Mouse (Mus musculus) heart, postnatal 4 days (tissue): ENCODE data around the gene Gipr. TPM values are rescaled to one million over a fixed set of nuclear protein-coding genes. Genes with fewer than 3 reads are reported as not detected.
"Not testable (repeated sequence)": the region's sequence is repeated elsewhere in the genome, so short reads cannot be mapped to it uniquely, and the experiment has no call there.

Experiments used
- DNase-seq: peaks from one replicate; pipeline ENCODE4 v3.0.0; 2021
- total RNA-seq, 2 experiments: library from RNA; stranded (reverse); gene quantifications; 2 replicates each; pipeline ENCODE4 v1.2.3; 2021

Gene Gipr
- total RNA-seq, 2 experiments from 2014 or later, result 1.3 TPM

DNA sequence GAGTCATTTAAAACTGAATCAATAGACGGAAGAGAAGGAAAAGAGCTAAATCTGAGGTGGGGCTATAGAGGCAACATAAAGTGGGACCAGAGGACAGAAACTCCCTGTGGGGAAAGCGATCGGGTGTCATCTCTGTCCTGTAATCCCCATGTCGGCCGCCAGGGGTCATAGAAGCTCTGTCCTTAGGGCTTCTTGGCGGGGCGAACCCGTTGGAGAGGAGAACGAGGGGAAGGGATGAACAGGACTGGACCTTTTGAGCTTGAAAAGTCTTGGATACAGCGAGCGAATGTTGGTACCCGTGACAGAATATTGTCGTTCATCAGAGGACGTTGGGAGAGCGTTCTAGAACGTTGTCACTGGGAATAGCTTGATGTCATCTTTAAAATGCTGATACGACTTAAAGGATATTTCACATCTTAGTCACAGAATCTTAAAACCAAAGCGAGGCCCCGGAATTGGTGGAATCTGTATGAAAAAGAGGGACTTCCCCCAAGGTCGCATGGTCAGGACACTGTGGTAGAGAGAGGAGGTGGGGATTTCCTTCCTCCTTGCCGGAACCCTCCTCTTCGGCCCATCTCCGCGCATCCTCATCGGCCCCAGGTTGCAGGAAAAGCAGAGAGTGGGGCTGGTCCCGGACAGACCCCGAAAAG is 12.6 kb upstream of the Gipr start:
- peak; percentile 82 for DNase-seq

DNA sequence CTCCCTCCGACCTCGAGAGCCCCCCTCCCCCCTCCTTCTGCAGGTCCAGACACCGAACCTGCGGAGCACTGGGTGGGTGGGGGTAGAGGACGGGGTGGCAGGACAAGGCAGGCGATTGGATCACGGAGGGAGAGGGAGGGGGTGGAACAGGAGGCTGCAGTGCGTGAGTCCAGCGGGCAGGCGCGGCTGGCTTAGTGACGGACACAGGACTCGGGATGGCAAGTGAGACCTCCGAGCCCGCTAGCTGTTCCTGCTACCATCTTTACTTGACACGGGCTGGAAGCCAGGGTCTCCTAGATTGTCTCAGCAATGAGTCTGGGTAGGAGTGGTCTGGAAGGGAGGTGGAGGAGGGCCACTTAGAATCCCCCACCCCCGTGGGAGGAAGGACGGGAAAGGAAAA is 12.1 kb upstream of the Gipr start:
- no peak for DNase-seq

DNA sequence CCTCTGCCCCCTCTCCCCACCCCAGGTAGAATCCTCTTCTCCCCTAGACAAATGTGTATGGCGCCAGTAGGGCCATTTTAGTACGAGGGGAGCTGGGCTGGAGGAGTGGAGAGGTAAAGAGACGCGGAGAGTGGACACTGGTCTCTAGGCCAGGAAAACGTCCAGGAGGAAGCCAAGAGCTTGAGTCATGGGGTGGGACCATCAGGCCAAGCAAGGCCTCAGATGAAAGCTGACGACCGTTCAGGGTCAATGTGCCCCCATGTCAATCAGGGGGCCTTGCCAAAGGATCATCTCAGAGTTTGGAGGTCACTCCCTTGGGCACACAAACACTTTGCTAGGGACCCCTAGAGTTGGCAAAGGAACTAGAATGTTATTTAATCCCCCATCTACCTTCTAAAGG is 11.3 kb upstream of the Gipr start:
- no peak for DNase-seq

DNA sequence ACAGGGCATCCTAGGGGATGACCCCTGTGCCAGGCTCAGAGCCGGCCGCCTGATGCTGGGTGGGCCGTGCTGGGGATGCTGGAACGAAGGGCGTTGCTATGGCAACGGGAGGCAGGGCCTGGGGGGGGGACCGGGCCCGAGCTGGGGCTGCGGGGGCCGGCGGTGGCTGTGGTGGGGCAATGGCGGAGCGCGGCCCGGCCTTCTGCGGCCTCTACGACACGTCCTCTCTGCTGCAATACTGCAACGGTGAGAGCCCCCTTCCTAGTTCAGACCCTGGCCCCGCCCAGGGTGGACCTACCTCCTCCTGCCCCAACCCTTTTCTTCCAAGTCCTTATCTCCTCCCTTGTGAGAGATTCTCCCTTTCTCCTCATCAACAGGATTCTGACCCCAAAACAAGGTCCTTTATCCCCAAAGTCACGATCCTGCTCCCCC is 10.6 kb upstream of the Gipr start:
- no peak for DNase-seq

DNA sequence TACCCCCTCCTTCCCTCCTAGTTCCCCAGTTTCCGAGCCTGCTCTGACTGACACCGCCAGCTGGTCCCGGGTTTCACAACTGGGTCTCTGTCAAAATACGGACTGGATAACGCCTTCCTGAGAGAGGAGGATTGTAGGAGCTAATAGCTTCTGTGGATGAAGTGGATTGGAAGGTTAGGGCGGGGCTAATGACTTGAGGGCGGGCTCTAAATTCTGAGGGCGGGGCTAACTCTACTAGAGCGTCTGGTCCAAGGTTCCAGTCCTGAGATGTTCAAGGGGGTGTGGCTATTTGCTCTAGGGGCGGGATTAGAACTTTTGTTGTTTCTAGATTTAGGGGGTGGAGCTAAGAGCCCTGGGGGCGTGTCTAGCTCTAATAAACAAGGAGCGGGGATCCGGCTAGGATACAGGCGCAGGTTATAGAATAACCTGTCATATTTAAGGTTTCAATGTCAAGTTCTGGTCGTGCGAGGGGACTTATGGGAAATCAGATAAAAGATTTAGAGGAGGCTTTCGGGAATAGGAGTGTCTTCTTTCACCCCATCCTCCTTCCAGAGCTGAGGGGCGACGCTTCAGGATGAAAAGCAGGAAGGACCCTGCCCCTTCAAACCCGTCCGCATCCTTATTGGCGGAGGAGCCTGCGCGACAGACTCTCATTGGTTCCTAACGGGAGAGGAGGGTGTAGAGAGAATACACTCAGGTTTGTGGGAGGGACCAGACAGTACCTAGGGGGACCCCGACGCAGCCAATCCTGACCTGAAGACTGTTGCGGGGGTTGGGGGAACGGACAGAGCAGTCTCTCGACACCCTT is 10.0 kb upstream of the Gipr start, which contains the start of gene Eml2:
Gene Eml2, plus strand, starts transcription at position 714 of the 808 bp plus-strand sequence.
- no peak for DNase-seq

DNA sequence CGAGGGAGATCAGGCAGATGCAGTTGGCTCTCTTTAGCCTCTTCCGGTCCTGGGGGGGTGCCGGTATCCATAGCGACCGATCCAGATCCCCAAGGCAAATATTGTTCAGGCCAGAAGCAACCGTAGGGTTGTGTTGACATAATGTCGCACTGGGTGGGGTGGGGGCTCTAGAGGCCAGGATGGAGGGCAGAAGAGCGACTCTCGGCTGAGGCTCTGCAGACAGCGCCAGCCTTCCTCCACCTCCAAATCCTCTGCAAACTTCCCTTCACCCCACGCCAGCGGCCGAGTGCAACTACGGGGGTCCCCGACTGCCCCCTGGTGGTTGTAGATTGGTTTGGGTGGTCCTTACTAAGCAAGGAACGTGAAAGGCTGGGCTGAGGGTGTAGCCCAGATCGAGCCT is 6.9 kb upstream of the Gipr start:
- peak; percentile 95 for DNase-seq

DNA sequence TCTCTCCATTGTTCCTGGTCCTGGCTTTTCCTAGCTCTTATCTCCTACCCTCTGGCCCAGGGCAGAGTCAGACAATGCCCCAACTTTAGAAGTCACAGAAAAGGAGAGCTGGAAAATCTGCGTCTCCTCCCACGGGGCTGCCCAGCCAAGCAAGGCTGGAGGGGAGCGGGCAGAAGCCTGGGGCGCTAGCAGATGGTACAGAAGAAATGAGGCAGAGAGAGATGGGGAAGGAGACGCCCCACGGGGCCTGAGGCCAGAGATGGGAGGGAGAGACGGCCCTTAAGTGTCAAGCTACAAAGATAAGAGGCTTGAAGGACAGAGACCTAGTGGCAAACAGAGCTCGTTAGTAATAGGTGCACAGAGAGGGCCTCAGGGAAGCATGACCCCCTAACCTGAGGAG is 5.9 kb upstream of the Gipr start:
- DNase-seq, result no peak

DNA sequence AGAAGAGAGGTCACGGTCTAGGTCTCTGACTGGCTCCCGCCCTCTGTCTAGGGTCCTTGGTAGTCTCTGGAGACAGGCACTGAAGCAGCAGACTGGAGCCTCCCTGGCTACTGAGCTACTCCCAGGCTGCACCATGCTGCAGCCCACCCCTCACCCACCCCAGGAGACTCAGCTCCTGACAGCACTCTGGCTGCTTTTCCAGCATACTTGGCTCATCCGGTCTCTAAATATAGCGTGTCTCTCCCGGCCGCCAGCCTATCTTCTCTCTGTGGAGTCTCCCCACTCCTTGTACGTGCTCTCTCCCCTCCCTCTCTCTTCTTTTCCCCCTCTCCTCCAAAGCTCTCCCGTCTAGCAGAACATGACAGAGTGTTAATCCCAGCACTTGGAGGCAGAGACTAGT is 4.2 kb upstream of the Gipr start:
- DNase-seq, result peak; percentile 74

DNA sequence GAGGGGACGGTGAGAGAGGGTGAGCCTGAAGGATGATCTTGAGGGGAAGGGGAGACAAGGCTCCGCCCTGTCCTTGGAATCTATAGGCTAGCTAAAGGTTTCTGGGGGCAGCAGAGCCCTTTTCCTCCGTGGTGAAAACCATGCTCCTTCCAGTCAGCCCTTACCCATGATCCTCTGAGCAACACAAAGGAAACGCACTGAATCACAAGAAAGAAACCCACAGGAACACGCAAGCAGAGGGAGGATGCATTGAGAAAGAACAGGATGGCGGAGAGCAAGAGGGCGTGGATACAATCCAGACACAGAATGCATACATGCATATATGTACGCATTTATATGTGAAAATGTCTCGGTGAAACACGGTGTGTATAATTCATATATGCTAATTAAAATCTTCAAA is 3.6 kb upstream of the Gipr start:
- no peak for DNase-seq

DNA sequence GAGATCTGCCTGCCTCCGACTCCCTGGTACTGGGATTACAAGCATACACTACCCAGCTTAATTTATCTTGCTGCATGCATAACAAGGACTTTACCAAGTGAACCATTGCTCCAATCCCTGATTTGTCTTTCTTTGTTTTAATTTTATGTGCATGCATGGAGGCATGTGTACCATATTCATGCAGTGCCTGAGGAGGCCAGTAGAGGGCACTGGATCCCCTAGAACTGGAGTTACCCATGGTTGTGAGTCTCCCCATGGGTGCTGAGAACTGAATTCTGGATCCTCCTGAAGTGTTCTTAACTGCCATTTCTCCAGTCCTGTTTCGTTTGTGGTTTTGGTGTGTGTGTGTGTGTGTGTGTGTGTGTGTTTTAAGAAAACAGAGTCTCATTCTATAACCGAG is 1.1 kb upstream of the Gipr start:
- DNase-seq, result no peak

DNA sequence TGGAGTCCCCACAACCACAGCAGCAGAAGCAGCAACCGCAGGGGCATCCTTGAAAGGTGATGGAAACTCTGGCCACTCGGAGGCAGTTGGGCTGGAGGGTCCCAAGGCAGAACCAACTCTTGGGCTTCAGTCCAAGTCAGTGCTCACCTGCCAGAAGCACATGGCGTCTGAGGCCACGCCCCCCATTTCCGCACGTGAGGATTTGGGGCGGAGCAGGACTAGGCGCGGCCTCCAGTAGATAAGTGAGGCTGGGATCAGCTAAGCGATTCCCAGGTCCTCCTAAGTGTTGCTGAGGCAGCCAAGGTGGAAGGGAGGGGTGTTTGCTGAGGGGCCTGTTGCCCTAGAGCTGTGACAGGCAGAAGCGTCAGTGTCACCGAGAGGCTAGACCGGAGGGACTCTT is 949 bp downstream of the Gipr start:
- no peak for DNase-seq

DNA sequence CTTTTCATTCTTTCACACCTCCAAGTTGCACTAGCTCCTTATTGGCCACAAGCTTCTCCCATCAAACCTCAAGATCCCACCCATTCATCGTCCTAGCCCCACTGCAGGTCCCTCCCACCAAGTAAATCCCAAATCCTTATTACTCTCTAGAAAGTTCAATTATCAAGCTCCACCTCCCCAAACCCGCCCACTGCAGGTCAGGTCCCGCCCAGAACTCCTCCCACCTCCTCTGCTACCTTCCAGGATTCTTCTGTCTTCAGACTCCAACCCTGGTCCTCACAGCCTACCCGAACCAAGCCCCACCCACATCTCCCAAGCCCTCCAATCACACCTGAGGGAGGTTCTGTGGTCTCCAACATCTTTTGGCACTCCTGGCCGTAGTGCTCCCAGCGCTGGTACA is 1.7 kb downstream of the Gipr start:
- DNase-seq, result no peak

DNA sequence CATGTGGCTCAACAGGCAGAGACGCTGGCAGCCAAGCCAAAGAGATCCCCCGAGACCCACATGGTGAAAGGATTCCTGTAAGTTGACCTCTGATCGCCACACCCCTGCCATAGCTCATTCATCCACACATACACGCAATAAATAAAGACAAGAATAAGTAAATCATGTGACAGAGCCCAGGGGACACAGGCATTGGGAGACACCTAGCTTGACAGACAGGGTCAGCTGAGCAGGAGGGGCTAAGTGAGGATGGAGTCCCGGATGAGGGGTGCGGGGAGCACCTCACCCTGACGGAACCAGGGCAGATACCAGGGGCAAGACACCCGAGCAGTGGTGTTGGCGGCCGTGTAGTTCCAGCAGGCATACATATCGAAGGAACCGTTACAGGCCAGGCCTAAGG is 2.2 kb downstream of the Gipr start:
- DNase-seq, result no peak

DNA sequence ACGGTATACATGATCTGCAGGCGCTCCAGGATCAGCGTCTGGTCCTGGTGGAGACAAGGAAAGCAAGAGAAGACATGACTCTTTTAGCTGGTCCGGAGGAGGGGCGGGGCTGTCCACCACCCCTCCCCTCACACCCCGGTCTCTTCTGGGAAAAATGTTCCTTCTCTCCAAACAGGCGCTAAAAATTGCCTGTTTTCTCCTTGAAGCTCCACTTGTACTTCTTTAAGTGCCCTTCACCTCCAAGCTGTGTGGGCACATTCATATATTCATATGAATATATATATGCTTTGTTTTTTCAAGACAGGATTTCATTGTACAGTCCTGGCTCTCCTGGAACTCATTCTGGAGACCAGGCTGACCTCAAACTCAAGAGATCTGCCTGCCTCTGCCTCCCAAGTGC is 3.0 kb downstream of the Gipr start:
- DNase-seq, result no peak

DNA sequence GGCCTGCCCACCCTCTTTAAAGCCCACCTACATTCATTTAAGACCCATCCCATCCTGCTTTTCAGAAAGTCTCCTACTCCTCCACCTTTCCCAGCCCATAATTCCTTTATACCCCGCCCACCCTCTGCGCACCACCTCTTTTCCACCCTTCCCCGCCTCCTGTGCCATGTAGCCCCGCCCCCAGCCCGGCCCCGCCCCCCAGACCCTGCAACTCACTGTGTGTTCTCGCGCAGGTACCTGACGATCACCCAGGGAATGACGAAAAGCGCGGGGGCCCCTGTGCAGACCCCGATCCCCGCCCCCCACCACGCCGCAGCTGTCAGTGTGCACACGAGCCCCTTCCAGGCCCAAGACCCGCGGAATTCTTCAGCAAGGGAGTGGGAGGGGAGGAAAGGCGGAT is 5.8 kb downstream of the Gipr start:
- no peak for DNase-seq

DNA sequence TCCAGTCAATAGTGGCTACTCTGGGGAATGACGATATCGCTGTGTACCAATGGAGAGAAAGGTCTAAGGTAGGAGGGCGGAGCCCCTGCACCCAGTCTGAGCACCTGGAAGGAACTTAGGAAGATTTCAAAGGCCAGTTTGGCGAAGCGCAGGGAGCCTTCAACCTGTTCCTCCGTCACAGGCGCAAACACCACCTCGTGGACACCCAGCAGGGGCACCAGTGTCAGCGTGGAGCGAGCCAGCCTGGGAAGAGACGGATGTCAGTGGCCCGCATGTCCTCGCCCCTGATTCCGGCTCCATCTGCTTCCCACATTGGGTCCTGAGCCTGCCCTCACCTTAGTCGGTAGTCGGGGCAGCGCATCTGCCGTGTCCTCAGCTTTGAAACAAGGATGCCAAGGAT is 6.5 kb downstream of the Gipr start:
- no peak for DNase-seq

DNA sequence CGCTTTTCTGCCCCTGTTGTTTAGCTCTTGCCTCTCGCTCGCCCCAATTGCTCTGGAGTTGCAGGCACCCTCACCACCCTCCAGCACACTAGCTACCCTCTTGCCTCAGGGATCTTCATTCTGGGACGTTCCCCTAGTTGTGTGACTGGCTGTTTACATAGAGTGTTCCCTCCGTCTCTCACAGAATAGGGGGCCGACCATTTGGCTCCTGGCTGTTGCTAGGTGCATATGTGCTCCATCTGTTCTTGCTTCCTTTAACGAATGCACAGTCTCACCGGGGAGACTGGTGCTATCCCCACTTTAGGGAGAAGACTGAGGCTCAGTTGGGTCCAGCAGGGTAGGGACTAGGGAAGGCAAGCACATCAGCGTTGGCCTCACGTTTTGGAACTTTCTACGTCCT is 7.3 kb downstream of the Gipr start:
- no peak for DNase-seq

DNA sequence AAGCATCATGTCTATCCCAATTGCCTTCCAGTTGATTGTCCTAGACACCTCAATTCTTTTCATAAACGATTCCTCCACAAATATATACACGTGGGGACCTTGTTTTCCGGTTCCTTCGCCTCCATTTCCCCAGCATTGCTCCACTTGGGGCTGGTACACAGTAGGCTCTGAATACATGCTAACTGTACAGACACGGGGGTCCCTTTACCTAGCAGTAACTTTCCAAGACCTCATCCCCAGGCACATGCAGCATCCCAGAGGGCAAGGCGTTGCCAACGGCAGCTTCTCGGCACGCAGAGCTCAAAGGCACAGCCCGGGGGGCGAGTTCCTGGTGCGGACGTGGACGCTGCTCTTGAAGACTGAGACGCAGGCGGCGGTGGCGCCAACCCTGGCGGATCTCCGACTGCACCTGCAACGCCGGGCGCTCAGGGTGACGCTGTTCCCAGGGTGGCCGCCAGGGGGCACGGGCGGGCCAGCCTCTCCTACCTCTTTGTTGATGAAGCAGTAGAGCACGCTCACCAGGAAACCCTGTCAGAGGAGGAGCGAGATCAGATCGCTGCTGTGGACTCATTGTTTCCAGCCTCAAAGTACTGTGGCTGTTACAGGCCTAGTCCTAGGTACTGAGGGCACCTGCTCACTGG is 8.6 kb downstream of the Gipr start:
- peak; percentile 96 for DNase-seq

DNA sequence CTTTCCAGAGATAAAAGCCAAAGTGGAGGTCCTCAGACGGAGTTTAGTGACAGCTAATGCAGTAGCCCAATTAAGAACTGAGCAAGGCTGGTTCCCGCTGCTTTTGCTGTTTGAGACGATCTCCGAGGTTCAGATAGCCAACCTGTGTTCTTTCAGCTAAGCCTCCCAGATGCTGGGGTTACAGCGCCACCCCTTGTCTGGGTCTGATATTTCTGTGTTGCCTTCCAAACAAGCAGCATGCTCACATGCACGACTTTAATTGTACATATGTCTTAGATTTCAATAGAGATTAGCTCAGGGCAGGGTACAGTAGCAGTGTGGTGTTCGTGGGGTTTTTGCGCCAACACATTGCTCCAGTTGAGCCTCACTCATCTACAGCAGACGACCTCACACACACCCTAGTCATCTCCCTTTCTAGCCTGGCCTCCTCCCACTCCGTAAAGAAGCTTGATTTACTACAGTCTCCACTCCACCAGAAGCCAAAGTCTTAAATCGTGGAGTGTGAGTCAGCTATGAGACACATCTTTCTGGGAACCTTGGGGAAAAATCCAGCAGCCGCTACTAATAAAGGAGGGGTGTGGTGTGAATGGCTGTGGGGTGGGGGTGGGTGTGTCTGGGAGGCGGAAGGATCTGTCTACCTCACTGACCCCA is 10.0 kb downstream of the Gipr start:
- DNase-seq, result peak; percentile 39

DNA sequence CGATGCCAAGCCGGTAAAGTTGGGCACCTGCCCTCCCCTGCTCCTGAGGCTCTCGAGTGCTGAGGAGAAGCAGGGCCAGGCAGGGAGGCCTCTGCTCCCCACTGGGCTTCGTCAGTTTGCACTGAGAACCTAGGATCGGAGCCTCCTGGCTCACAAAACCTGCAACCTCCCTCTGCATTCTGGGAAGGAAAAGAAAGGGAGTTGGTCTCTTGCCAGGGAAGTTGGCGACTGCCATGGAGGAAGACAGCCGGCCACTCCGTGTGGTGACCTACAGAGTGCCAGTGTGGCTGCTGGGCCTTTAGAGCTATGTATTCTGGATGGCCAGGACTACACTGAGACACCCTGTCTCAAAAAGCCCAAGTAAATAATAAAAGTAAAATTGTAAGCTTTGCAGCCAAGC is 11.1 kb downstream of the Gipr start:
- DNase-seq, result no peak

DNA sequence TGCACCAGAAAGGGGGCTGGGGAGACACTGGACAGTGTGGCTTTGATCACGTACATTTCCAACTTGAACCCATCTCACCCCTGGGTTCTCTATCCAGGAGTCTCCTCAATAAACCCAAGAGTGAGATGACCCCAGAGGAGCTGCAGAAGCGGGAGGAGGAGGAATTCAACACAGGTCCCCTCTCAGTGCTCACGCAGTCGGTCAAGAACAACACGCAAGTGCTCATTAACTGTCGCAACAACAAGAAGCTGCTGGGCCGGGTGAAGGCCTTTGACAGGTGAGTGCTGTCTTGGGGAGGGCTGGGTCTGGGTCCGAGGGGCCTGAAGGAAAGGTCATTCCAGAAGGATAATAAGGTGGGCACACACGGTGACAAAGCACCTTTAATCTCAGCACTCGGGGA is 14.8 kb downstream of the Gipr start:
- not testable (repeated sequence) for DNase-seq

DNA sequence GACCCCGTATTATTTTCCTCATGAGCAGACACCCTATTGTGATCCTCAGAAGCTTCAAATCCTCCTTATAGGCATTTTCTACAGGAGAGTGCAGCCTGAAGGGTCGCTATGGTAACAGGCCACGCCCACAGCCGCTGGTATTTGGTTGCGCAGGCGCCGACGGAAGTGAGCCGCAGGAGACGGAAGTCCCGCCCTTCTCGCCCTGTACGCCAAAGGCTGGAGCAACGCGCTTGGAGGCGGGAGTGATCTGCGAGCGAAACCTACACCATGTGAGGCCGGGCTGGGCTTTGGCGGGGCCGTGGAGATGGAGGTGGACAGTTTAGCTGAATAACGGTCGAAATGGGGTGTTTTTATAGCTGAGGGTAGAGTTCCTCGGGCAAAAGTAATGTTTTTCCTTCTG is 16.3 kb downstream of the Gipr start, which contains the start of gene Snrpd2:
Gene Snrpd2, plus strand, starts transcription at position 97 of the 400 bp plus-strand sequence.
- DNase-seq, result peak; percentile 98

DNA sequence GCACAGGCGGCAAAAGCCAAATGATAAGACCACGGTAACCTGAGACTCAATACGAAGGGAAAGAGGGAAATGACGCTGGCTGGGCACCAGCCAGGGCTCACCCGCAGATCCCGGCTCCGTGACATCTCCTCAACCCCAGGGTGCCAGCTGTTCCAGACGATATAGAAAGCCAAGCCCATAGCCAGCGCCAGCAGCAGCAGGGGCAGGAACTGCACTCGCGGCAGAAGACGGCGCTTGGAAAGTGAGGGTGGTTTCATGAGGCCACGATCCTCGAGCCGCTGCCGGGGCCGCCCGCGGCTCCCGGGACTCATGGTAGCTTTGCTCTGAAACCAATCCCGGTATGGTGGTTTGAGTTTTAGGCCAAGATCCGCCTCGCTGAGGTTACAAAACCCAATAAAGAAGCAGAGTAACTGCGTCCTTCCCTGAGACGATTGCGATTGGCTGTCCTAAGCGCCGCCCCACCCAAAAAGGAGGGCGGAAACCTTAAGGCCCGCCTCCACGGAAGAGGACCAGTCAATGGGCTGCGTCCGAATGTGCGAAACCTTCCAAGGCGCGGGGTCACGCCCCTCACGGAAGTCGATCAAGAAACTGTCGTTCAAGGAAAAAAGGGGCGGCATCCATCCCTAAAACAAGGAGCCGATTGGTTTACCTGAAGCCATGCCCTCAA is 16.9 kb downstream of the Gipr start, which contains the start of gene Qpctl:
Gene Qpctl, minus strand, starts transcription at position 417 of the 667 bp plus-strand sequence.
- DNase-seq, result peak; percentile 98
